Mouse (Mus musculus): ENCODE results near the gene Nop2. TPM values are rescaled to one million over a fixed set of nuclear protein-coding genes. Genes with fewer than 3 reads are reported as not detected.
A peak's percentile ranks its signal among the peaks of the same experiment; 100 is the strongest.

The Nop2 gene
- polyA plus RNA-seq, 1 experiment from 2014 or later: 114 TPM

- no peak overlapping the region for H3K4me2 ChIP-seq
- no peak overlapping the region for H3K9ac ChIP-seq (ENCODE audit: low read depth, low read length)
- ATAC-seq (replicated peaks; ENCODE audit: low FRiP score): no peak
- no peak for DNase-seq (ENCODE audit: low spot score)
- no peak overlapping the region for H3K4me3 ChIP-seq (ENCODE audit: low read depth, low read length)
- peaks cover 9% of the 10 kb centered on the region for H3K4me1 ChIP-seq (replicated peaks; ENCODE audit: control insufficient read depth, insufficient read depth, low read length)
- no peaks in the 10 kb centered on the region for H3K27me3 ChIP-seq (replicated peaks; ENCODE audit: control insufficient read depth, insufficient read depth, low read length)
- H3K27ac ChIP-seq (ENCODE audit: low read depth, low read length): no peak overlapping the region
- WGBS: 89% methylated on average over 20 of the region's 20 CpGs
- no peaks in the 10 kb centered on the region for H3K9me3 ChIP-seq (ENCODE audit: control insufficient read depth, low read length)
- H3K36me3 ChIP-seq (ENCODE audit: control insufficient read depth, insufficient read depth, low read length): peaks cover 31% of the 10 kb centered on the region
Observed at GRCm38 (mm10) chr6:125129710-125130402, 1.9 kb upstream of the Nop2 start.

GRCm38 (mm10) chr6:125132470-125132869 lies 761 bp downstream of the Nop2 start:
- Histone ChIP-seq H3K9ac (ENCODE audit: low read depth, low read length) (peak overlapping the region; percentile 92), H3K36me3 (ENCODE audit: control insufficient read depth, insufficient read depth, low read length) (peaks cover 38% of the 10 kb centered on the region), H3K27me3 (replicated peaks; ENCODE audit: control insufficient read depth, insufficient read depth, low read length) (no peaks in the 10 kb centered on the region), H3K27ac (ENCODE audit: low read depth, low read length) (peak overlapping the region; percentile 86), H3K4me3 (ENCODE audit: low read depth, low read length) (peak overlapping the region; percentile 93), H3K4me1 (replicated peaks; ENCODE audit: control insufficient read depth, insufficient read depth, low read length) (peaks cover 9% of the 10 kb centered on the region), H3K9me3 (ENCODE audit: control insufficient read depth, low read length) (no peaks in the 10 kb centered on the region), H3K4me2 (peak overlapping the region; percentile 94)
- DNase-seq (ENCODE audit: low spot score) (no peak), ATAC-seq (replicated peaks; ENCODE audit: low FRiP score) (no peak)
- 5% methylated on average over 11 of the region's 11 CpGs for WGBS

DNA sequence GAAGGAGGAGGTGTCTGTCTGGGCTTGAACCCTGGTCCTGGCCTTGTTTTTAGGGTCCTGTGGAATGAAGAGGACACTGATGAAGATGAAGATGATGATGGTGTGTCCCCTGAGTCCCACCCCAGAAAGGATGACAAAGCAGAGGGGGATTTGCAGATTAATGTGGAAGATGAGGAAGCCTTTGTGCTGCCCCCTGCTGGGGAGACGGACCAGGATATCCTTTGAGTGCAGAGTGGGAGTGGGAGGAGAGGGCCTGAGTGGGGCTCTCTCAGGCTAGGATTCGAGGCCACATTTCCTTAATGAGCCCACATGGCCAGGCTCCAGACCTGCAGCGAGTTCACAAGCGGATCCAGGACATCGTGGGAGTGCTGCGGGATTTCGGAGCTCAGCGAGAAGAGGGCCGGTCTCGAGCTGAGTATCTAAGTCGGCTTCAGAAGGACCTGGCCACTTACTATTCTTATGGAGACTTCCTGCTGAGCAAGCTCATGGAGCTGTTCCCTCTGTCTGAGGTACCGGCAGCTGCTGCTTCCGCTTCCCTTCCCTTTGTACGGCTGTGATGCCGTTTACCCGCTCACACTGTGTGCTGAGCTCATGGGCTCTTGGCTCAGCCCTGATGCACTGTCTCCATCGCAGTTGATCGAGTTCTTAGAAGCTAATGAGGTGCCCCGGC lies 5.4 kb downstream of the Nop2 start:
- H3K27ac ChIP-seq (ENCODE audit: low read depth, low read length): no peak overlapping the region
- no peak for ATAC-seq (replicated peaks; ENCODE audit: low FRiP score)
- no peaks in the 10 kb centered on the region for H3K9me3 ChIP-seq (ENCODE audit: control insufficient read depth, low read length)
- DNase-seq (ENCODE audit: low spot score): no peak
- H3K4me1 ChIP-seq (replicated peaks; ENCODE audit: control insufficient read depth, insufficient read depth, low read length): peaks cover 9% of the 10 kb centered on the region
- H3K4me2 ChIP-seq: no peak overlapping the region
- H3K4me3 ChIP-seq (ENCODE audit: low read depth, low read length): no peak overlapping the region
- peaks cover 74% of the 10 kb centered on the region for H3K36me3 ChIP-seq (ENCODE audit: control insufficient read depth, insufficient read depth, low read length)
- H3K9ac ChIP-seq (ENCODE audit: low read depth, low read length): no peak overlapping the region
- 87% methylated on average over 19 of the region's 19 CpGs for WGBS
- H3K27me3 ChIP-seq (replicated peaks; ENCODE audit: control insufficient read depth, insufficient read depth, low read length): no peaks in the 10 kb centered on the region

DNA sequence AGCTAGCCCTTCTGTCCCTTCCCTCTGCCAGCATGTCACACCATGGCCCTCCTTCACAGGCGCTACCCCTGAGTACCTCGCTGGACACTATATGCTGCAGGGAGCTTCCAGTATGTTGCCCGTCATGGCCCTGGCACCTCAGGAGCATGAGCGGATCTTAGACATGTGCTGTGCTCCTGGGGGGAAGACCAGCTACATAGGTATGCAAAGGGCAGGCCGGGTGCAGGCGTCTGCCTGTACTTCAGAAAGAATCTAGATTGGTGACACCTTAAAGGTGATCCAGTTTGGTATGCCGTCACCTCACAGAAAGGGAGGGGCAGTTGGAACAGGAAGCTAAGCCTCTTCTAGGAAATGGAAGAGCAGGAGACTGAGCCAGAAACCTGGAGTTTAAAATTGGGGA lies 8.0 kb downstream of the Nop2 start:
- ATAC-seq (replicated peaks; ENCODE audit: low FRiP score) (no peak), DNase-seq (ENCODE audit: low spot score) (no peak)
- Histone ChIP-seq H3K4me3 (ENCODE audit: low read depth, low read length) (no peak overlapping the region), H3K27me3 (replicated peaks; ENCODE audit: control insufficient read depth, insufficient read depth, low read length) (no peaks in the 10 kb centered on the region), H3K4me2 (no peak overlapping the region), H3K27ac (ENCODE audit: low read depth, low read length) (no peak overlapping the region), H3K9me3 (ENCODE audit: control insufficient read depth, low read length) (no peaks in the 10 kb centered on the region), H3K36me3 (ENCODE audit: control insufficient read depth, insufficient read depth, low read length) (peaks cover 74% of the 10 kb centered on the region), H3K9ac (ENCODE audit: low read depth, low read length) (no peak overlapping the region), H3K4me1 (replicated peaks; ENCODE audit: control insufficient read depth, insufficient read depth, low read length) (peaks cover 6% of the 10 kb centered on the region; the same call in 1 of the 2 replicates)
- WGBS: 91% methylated on average over 7 of the region's 7 CpGs

DNA sequence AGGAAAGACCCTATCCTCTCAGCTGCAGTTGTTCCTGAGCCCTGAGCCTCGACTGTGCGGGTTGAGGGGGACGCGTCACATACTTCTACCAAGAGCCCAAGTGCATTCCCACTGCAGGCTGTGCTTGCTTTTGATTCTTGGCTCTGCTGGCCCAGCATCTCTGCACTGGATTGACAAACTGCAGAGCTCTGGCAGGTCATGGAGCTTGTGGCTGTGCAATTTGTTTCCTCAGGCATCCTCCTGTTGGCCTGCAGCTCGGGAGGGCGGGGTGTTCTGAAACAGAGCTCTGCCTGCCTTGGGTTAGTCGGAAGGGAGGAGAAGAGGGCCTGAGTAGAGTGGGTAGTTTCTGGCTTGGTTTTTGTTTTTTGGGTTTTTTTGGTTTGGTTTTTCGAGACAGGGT lies 10.7 kb downstream of the Nop2 start:
- ATAC-seq (replicated peaks; ENCODE audit: low FRiP score) (no peak), DNase-seq (ENCODE audit: low spot score) (no peak)
- H3K4me2 ChIP-seq: no peak overlapping the region
- H3K4me3 ChIP-seq (ENCODE audit: low read depth, low read length): no peak overlapping the region
- peaks cover 25% of the 10 kb centered on the region for H3K4me1 ChIP-seq (replicated peaks; ENCODE audit: control insufficient read depth, insufficient read depth, low read length)
- peaks cover 57% of the 10 kb centered on the region for H3K36me3 ChIP-seq (ENCODE audit: control insufficient read depth, insufficient read depth, low read length)
- no peaks in the 10 kb centered on the region for H3K27me3 ChIP-seq (replicated peaks; ENCODE audit: control insufficient read depth, insufficient read depth, low read length)
- no peaks in the 10 kb centered on the region for H3K9me3 ChIP-seq (ENCODE audit: control insufficient read depth, low read length)
- no peak overlapping the region for H3K9ac ChIP-seq (ENCODE audit: low read depth, low read length)
- no peak overlapping the region; the same call in 1 of the 2 replicates for H3K27ac ChIP-seq (ENCODE audit: low read depth, low read length)
- 90% methylated on average over 8 of the region's 8 CpGs for WGBS

- 79% methylated on average over 3 of the region's 3 CpGs for WGBS
- Histone ChIP-seq H3K4me2 (no peak overlapping the region), H3K4me1 (replicated peaks; ENCODE audit: control insufficient read depth, insufficient read depth, low read length) (peaks cover 32% of the 10 kb centered on the region), H3K9me3 (ENCODE audit: control insufficient read depth, low read length) (no peaks in the 10 kb centered on the region), H3K9ac (ENCODE audit: low read depth, low read length) (no peak overlapping the region), H3K36me3 (ENCODE audit: control insufficient read depth, insufficient read depth, low read length) (peaks cover 52% of the 10 kb centered on the region), H3K27me3 (replicated peaks; ENCODE audit: control insufficient read depth, insufficient read depth, low read length) (no peaks in the 10 kb centered on the region), H3K27ac (ENCODE audit: low read depth, low read length) (no peak overlapping the region), H3K4me3 (ENCODE audit: low read depth, low read length) (no peak overlapping the region)
- no peak for DNase-seq (ENCODE audit: low spot score)
- no peak for ATAC-seq (replicated peaks; ENCODE audit: low FRiP score)
Observed at GRCm38 (mm10) chr6:125143128-125143527, 11.4 kb downstream of the Nop2 start.

DNA sequence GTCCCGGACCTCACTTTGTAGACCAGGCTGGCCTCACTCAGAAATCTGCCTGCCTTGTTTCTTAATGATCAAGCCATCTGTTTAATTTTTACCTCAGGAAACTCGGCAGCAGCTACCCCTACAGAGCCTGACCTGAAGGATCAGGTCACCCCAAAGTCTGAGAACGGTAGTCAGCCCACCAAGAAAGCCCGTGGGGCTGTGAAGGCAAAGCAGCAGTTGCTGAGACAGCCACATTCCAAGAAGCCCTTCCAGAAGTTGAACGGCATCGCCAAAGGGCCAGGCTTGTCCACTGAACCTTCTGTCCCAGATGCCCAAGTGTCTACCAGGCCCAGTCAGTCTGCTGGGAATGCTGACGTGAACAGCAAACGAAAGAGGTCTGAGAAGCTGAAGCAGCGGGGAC lies 12.2 kb downstream of the Nop2 start:
- ATAC-seq (replicated peaks; ENCODE audit: low FRiP score) (no peak), DNase-seq (ENCODE audit: low spot score) (no peak)
- H3K9ac ChIP-seq (ENCODE audit: low read depth, low read length): no peak overlapping the region
- H3K27me3 ChIP-seq (replicated peaks; ENCODE audit: control insufficient read depth, insufficient read depth, low read length): no peaks in the 10 kb centered on the region
- WGBS: 83% methylated on average over 9 of the region's 9 CpGs
- peaks cover 40% of the 10 kb centered on the region for H3K4me1 ChIP-seq (replicated peaks; ENCODE audit: control insufficient read depth, insufficient read depth, low read length)
- peaks cover 46% of the 10 kb centered on the region for H3K36me3 ChIP-seq (ENCODE audit: control insufficient read depth, insufficient read depth, low read length)
- 0 out of 2 replicates have a peak overlapping the region, but pooled peaks have one; percentile 46 for H3K27ac ChIP-seq (ENCODE audit: low read depth, low read length)
- H3K4me2 ChIP-seq: no peak overlapping the region
- no peak overlapping the region for H3K4me3 ChIP-seq (ENCODE audit: low read depth, low read length)
- no peaks in the 10 kb centered on the region for H3K9me3 ChIP-seq (ENCODE audit: control insufficient read depth, low read length)

DNA sequence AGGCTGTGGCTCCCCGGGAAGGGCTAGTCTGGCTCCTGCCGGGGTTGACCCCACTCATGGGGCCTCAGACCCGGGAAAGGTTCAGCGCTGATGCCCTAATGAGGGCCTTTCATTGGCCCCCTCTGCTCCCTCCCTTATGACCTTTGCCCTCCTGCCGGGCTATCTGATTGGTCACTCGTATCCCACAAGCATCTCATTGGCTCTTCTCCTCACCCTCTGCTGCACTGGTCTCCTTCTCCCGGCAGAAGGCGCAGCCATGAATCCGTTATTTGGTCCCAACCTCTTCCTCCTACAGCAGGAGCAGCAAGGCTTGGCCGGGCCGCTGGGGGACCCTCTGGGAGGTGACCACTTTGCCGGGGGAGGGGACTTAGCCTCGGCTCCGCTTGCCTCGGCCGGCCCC lies 13.3 kb downstream of the Nop2 start, which contains the start of gene Iffo1:
Gene Iffo1 (plus strand): TSS at position 241 of the 400 bp plus-strand sequence.
- Histone ChIP-seq H3K9me3 (ENCODE audit: control insufficient read depth, low read length) (no peaks in the 10 kb centered on the region), H3K4me1 (replicated peaks; ENCODE audit: control insufficient read depth, insufficient read depth, low read length) (peaks cover 43% of the 10 kb centered on the region), H3K4me3 (ENCODE audit: low read depth, low read length) (peak within 1 kb of the TSS; percentile 78), H3K9ac (ENCODE audit: low read depth, low read length) (peak within 1 kb of the TSS; percentile 78), H3K27me3 (replicated peaks; ENCODE audit: control insufficient read depth, insufficient read depth, low read length) (no peaks in the 10 kb centered on the region), H3K4me2 (peak within 1 kb of the TSS; percentile 98), H3K36me3 (ENCODE audit: control insufficient read depth, insufficient read depth, low read length) (peaks cover 35% of the 10 kb centered on the region), H3K27ac (ENCODE audit: low read depth, low read length) (peak within 1 kb of the TSS; percentile 73)
- ATAC-seq (replicated peaks; ENCODE audit: low FRiP score) (peak; percentile 92), DNase-seq (ENCODE audit: low spot score) (peak; percentile 84)
- WGBS: under 1% methylated on average over 16 of the region's 16 CpGs
